Mouse (Mus musculus) mesoderm, embryonic 11.5 days (tissue): ENCODE results near the gene Ttc9b.

Experiments
- DNase-seq: peaks from one replicate; pipeline ENCODE4 v3.0.0-alpha.2; 2012; ENCODE audit warnings: low read depth, low spot score

The Ttc9b gene

GRCm38 (mm10) chr7:27687836-27688235 is 34.1 kb downstream of the Ttc9b start:
- no peak for DNase-seq

- DNase-seq: no peak
These were observed 34.6 kb downstream of the Ttc9b start for GRCm38 (mm10) chr7:27688246-27688788.

- peak; percentile 96 for DNase-seq
These were observed 35.3 kb downstream of the Ttc9b start, which contains the start of gene Zfp607b for GRCm38 (mm10) chr7:27688815-27689612. Zfp607b (plus strand) TSS chr7:27689340.

GRCm38 (mm10) chr7:27691076-27691475 is 37.4 kb downstream of the Ttc9b start:
- peak; percentile 51 for DNase-seq

GRCm38 (mm10) chr7:27696711-27697110 is 43.0 kb downstream of the Ttc9b start:
- no peak for DNase-seq
